Mouse (Mus musculus): ENCODE data around the gene Angel1.

The Angel1 gene

GRCm38 (mm10) chr12:86726120-86726640, at the start of gene Angel1:
Gene Angel1, minus strand, starts transcription at chr12:86726460.
- peak; percentile 92 for DNase-seq (ENCODE audit: low spot score)

- DNase-seq (ENCODE audit: low spot score) = no peak
Observed at GRCm38 (mm10) chr12:86775561-86776280, 49.5 kb upstream of the Angel1 start.

GRCm38 (mm10) chr12:86772551-86772950, 46.3 kb upstream of the Angel1 start:
- no peak for DNase-seq (ENCODE audit: low spot score)

GRCm38 (mm10) chr12:86771823-86772427, 45.7 kb upstream of the Angel1 start:
- DNase-seq (ENCODE audit: low spot score) = peak; percentile 78

- no peak for DNase-seq (ENCODE audit: low spot score)
Observed at GRCm38 (mm10) chr12:86770927-86771326, 44.7 kb upstream of the Angel1 start.

GRCm38 (mm10) chr12:86770261-86770670, 44.0 kb upstream of the Angel1 start:
- no peak for DNase-seq (ENCODE audit: low spot score)

GRCm38 (mm10) chr12:86769819-86770218, 43.6 kb upstream of the Angel1 start:
- DNase-seq (ENCODE audit: low spot score) = no peak

- peak; percentile 44 for DNase-seq (ENCODE audit: low spot score)
Observed at GRCm38 (mm10) chr12:86768986-86769580, 42.8 kb upstream of the Angel1 start.

GRCm38 (mm10) chr12:86767868-86768631, 41.8 kb upstream of the Angel1 start:
- peak; percentile 45 for DNase-seq (ENCODE audit: low spot score)

GRCm38 (mm10) chr12:86766467-86766866, 40.2 kb upstream of the Angel1 start:
- DNase-seq (ENCODE audit: low spot score) = no peak

GRCm38 (mm10) chr12:86764060-86764459, 37.8 kb upstream of the Angel1 start:
- no peak for DNase-seq (ENCODE audit: low spot score)

GRCm38 (mm10) chr12:86761036-86761435, 34.8 kb upstream of the Angel1 start:
- no peak for DNase-seq (ENCODE audit: low spot score)

GRCm38 (mm10) chr12:86734319-86734810, 8.1 kb upstream of the Angel1 start, which contains the start of gene Lrrc74a:
Gene Lrrc74a, plus strand, starts transcription at chr12:86734369.
- no peak for DNase-seq (ENCODE audit: low spot score)

GRCm38 (mm10) chr12:86725706-86726105, 554 bp downstream of the Angel1 start:
- DNase-seq (ENCODE audit: low spot score) = peak; percentile 16

GRCm38 (mm10) chr12:86724300-86724699, 2.0 kb downstream of the Angel1 start:
- DNase-seq (ENCODE audit: low spot score) = no peak

- DNase-seq (ENCODE audit: low spot score) = no peak
Observed at GRCm38 (mm10) chr12:86721453-86721852, 4.8 kb downstream of the Angel1 start.

- no peak for DNase-seq (ENCODE audit: low spot score)
Observed at GRCm38 (mm10) chr12:86719961-86720639, 6.2 kb downstream of the Angel1 start.

GRCm38 (mm10) chr12:86716962-86717361, 9.3 kb downstream of the Angel1 start:
- no peak for DNase-seq (ENCODE audit: low spot score)

GRCm38 (mm10) chr12:86715401-86715800, 10.9 kb downstream of the Angel1 start:
- peak; percentile 37 for DNase-seq (ENCODE audit: low spot score)

GRCm38 (mm10) chr12:86714026-86714425, 12.2 kb downstream of the Angel1 start:
- no peak for DNase-seq (ENCODE audit: low spot score)

- DNase-seq (ENCODE audit: low spot score) = no peak
Observed at GRCm38 (mm10) chr12:86705843-86706242, 20.4 kb downstream of the Angel1 start.

Measured in c-Kit-positive CD71-positive TER-119-positive erythroid progenitor cells, embryonic 14.5 days (primary cell).